Mouse (Mus musculus) heart, postnatal 0 days (tissue): ENCODE measurements at regions not wholly inside any gene's neighbourhood (a gene's known extent, or its start where the extent isn't known, plus 50 kb on each side); places are given as distances from the start of the nearest gene placed in this dataset.

Source experiments
- CTCF ChIP-seq: IDR thresholded peaks from 2 replicates; pipeline ENCODE4 v1.5.1; 2016; ENCODE audit warnings: antibody characterized with exemption, control low read depth, low read depth
- EP300 ChIP-seq: IDR thresholded peaks from 2 replicates; pipeline ENCODE4 v1.6.1; 2016; ENCODE audit warnings: antibody characterized with exemption, low read depth

DNA sequence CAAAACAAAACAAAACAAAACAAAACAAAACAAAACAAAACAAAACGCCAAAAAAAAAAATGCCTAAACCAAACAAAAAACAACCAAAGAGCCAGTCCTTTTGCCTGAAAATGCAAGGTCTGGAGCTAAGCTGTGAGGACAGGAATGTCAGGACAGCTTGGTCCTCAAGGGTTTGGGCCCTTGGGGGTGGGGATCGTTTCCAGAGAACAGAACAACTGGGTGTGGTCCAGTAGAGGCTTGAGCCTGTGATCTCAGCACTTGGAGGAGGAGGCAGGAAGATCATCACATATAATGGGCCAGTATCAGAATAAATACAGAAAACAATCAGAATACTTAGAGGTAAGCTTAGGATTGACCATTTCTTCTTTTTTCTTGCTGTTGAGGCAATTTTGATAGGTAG is 289.5 kb upstream of the Tgfbr2 start:
- TF ChIP-seq CTCF (no peak), EP300 (no peak)
